ENCODE assay signal across 9 mouse cellular contexts in the genomic region with DNA sequence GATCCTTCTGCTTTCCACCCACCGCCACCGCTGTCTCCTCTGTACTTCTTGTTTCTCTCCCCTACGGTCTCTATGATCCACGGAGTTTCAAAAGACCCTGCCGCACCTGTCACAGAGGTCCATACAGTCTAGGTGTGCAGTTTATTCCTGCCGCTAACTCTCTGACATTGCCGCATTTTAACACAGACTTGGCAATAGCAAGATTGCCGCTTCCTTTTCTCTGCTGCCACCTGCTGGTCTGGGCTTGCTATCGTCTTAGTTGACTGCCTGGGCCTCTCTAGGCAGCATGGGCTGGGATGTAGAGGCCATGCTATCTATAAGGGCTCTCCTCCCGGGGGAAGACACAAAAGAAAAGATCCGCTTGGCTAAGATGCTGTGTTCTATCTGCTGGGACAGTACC. TPM values are rescaled to one million over a fixed set of nuclear protein-coding genes. Genes with fewer than 3 reads are reported as not detected.
DNase-seq lines count a peak whose midpoint lies in the region; ATAC-seq and TF ChIP-seq lines count a peak whose summit lies in the region.
"Had no signal": no experiment of that assay in that cellular context is flagged by ENCODE, and none has a peak within 500 bp of the region (broad histone marks: within the 10 kb centered on the region; RNA-seq: fewer than 3 reads in every experiment).

No protein-coding gene starts in this region.

- 47% methylated on average over 11 of the region's 11 CpGs for whole genome bisulfite sequencing in forebrain, embryonic 12.5 days

- intact Hi-C loops in heart, postnatal 25 days (cut with DNase I), result loop anchor here (1.0 to 10.0 kb wide), 4 partner anchors 46 to 427 kb away; partner anchors contain the start of gene Cdk17

- H3K4me1 ChIP-seq in ES-E14 (ENCODE audit: control insufficient read depth in 2 of 2, insufficient read depth in 2 of 2, low read length in 2 of 2, poor library complexity in 1 of 2), result no peaks in the 10 kb centered on the region
- H3K4me1 ChIP-seq in forebrain, embryonic 12.5 days, result no peaks in the 10 kb centered on the region

- no peak overlapping the region for H3K27ac ChIP-seq in ES-E14 (ENCODE audit: insufficient read depth, low read depth, low read length, poor library complexity, severe bottlenecking)
- no peak overlapping the region for H3K27ac ChIP-seq in forebrain, embryonic 12.5 days
- H3K27ac ChIP-seq: macrophage had no signal

- peak; percentile 39; the same call in 1 of the 2 replicates for ATAC-seq in forebrain, embryonic 12.5 days (ENCODE audit: low FRiP score)

- in situ Hi-C loops in ES-E14 (cut with MboI; ENCODE audit: low sequenced_read_pairs in 2 of 2, unreplicated experiment in 2 of 2), result no loop called here

- H3K36me3 ChIP-seq in ES-E14 (ENCODE audit: control insufficient read depth, insufficient read depth, low read length, poor library complexity, severe bottlenecking), result peaks cover 29% of the 10 kb centered on the region
- peaks cover 68% of the 10 kb centered on the region for H3K36me3 ChIP-seq in forebrain, embryonic 12.5 days (replicated peaks)

- no peak overlapping the region for H3K9ac ChIP-seq in ES-E14 (ENCODE audit: insufficient read depth, low read depth, low read length, poor library complexity, severe bottlenecking)
- H3K9ac ChIP-seq in forebrain, embryonic 12.5 days, result no peak overlapping the region

- H3K9me3 ChIP-seq in ES-E14 (ENCODE audit: control insufficient read depth, insufficient read depth, low read depth, low read length), result no peaks in the 10 kb centered on the region
- H3K9me3 ChIP-seq in forebrain, embryonic 12.5 days, result no peaks in the 10 kb centered on the region

- H3K4me3 ChIP-seq in ES-E14 (ENCODE audit: insufficient read depth in 1 of 2, low read depth in 1 of 2, low read length in 2 of 2, poor library complexity in 1 of 2, severe bottlenecking in 1 of 2), result no peak overlapping the region
- H3K4me3 ChIP-seq in forebrain, embryonic 12.5 days (replicated peaks), result no peak overlapping the region

- no peak overlapping the region for H3K4me2 ChIP-seq in forebrain, embryonic 12.5 days

- peak; percentile 41 for DNase-seq in ES-E14 (ENCODE audit: low read depth, low spot score)
- DNase-seq in c-Kit-negative CD71-positive TER-119-positive erythroid progenitor cells, embryonic 14.5 days (ENCODE audit: low read depth, low spot score), result peak; percentile 47
- peak; percentile 49 for DNase-seq in heart, postnatal 25 days (ENCODE audit: low spot score)
- peak; percentile 63 for DNase-seq in layer of hippocampus, adult 9-11 months
- peak; percentile 94 for DNase-seq in lung, postnatal 14 days
- DNase-seq in right cerebral cortex, adult 18-20 months, result peak; percentile 76
- peak; percentile 71 to 78 for DNase-seq in urinary bladder, adult 18-20 months (ENCODE audit: low spot score in 2 of 2)

- no peaks in the 10 kb centered on the region for H3K27me3 ChIP-seq in forebrain, embryonic 12.5 days

TF ChIP-seq in ES-E14, 5 proteins besides CTCF, POLR2A, EP300 and RAD21:
- TF ChIP-seq CHD2 (IDR thresholded peaks at IDR 0.05; ENCODE audit: low read depth, low read length) (no peak), ZC3H11A (IDR thresholded peaks at IDR 0.05; ENCODE audit: borderline replicate concordance, low read depth, low read length) (0 out of 2 replicates have a peak, but pooled peaks have one; percentile 15)

RNA-seq across cellular contexts. Expression of gene Hal, which starts 17.2 kb away (rescaled TPM):
- total RNA-seq in ES-E14 (2012; rRNA removed), result 2.2 and 5.7 TPM in 2 replicates
- 0.08 TPM in 1 of 2 replicates, not detected in the other for polyA plus RNA-seq in forebrain, embryonic 12.5 days (2016; fragmentation: Nextera tagmentation; extraction: Ambion mirVana)
- total RNA-seq in heart, postnatal 25 days (2021), result under 1 TPM; 0.21 to 0.50 TPM

RNA-seq across cellular contexts. Expression of gene Lta4h, which starts 18.2 kb away (rescaled TPM):
- total RNA-seq in ES-E14 (2012; rRNA removed), result 54.5 and 72.4 TPM in 2 replicates
- polyA plus RNA-seq in forebrain, embryonic 12.5 days (2016; fragmentation: Nextera tagmentation; extraction: Ambion mirVana), result 137 and 145 TPM in 2 replicates
- total RNA-seq in heart, postnatal 25 days (2021), result 10 to 100 TPM; 33.8 to 34.1 TPM

Comparison
In these comparisons a context has a peak if more than half of its experiments do, and no peak if none do; other contexts are left out.
1. DNase-seq: peak in every context shown above with its lines; median percentile 94 in lung, postnatal 14 days; 76 in right cerebral cortex, adult 18-20 months; 74 in urinary bladder, adult 18-20 months; 63 in layer of hippocampus, adult 9-11 months; 49 in heart, postnatal 25 days; 47 in c-Kit-negative CD71-positive TER-119-positive erythroid progenitor cells, embryonic 14.5 days; 41 in ES-E14.